Mouse (Mus musculus) hindbrain, embryonic 15.5 days (tissue): Measurements from ENCODE around the gene Olfr975. TPM values are rescaled to one million over a fixed set of nuclear protein-coding genes. Genes with fewer than 3 reads are reported as not detected.

Source experiments
- polyA plus RNA-seq: library from polyadenylated mRNA; unstranded; fragments of >200 nt; fragmentation: Nextera tagmentation; extraction: Ambion mirVana; gene quantifications from 2 replicates; pipeline ENCODE4 v1.2.1, GENCODE M21; 2015

Gene Olfr975
- polyA plus RNA-seq, 1 experiment from 2014 or later, result not detected

Other genes with a start within 250 kb of the Olfr975 start
- gene Olfr149, start 244.9 kb downstream of the Olfr975 start, polyA plus RNA-seq, result not detected in 2 replicates
- gene Olfr965, start 240.7 kb downstream of the Olfr975 start, polyA plus RNA-seq, result not detected in 2 replicates
- not detected in 2 replicates for gene Olfr150, start 221.1 kb downstream of the Olfr975 start, polyA plus RNA-seq
- not detected in 2 replicates for gene Olfr967, start 205.8 kb downstream of the Olfr975 start, polyA plus RNA-seq
- not detected in 2 replicates for gene Olfr968, start 168.8 kb downstream of the Olfr975 start, polyA plus RNA-seq
- gene Olfr969, start 161.1 kb downstream of the Olfr975 start, polyA plus RNA-seq, result not detected in 2 replicates
- gene Olfr970, start 143.2 kb downstream of the Olfr975 start, polyA plus RNA-seq, result not detected in 2 replicates
- gene Olfr971, start 115.2 kb downstream of the Olfr975 start, polyA plus RNA-seq, result not detected in 2 replicates
- gene Olfr972, start 85.6 kb downstream of the Olfr975 start, polyA plus RNA-seq, result not detected in 2 replicates
- not detected in 2 replicates for gene Olfr229, start 44.7 kb downstream of the Olfr975 start, polyA plus RNA-seq
- gene Olfr974, start 14.5 kb downstream of the Olfr975 start, polyA plus RNA-seq, result not detected in 2 replicates
- not detected in 2 replicates for gene Olfr976, start 9.1 kb upstream of the Olfr975 start, polyA plus RNA-seq
- gene Olfr978, start 40.1 kb upstream of the Olfr975 start, polyA plus RNA-seq, result not detected in 2 replicates
- gene Olfr979, start 51.4 kb upstream of the Olfr975 start, polyA plus RNA-seq, result not detected in 2 replicates
- gene Olfr980, start 57.5 kb upstream of the Olfr975 start, polyA plus RNA-seq, result not detected in 2 replicates
- gene Olfr981, start 69.4 kb upstream of the Olfr975 start, polyA plus RNA-seq, result not detected in 2 replicates
- gene Olfr982, start 121.8 kb upstream of the Olfr975 start, polyA plus RNA-seq, result not detected in 2 replicates
- gene Olfr983, start 141.5 kb upstream of the Olfr975 start, polyA plus RNA-seq, result not detected in 2 replicates
- gene Olfr984, start 162.2 kb upstream of the Olfr975 start, polyA plus RNA-seq, result not detected in 2 replicates
- not detected in 2 replicates for gene Olfr985, start 178.1 kb upstream of the Olfr975 start, polyA plus RNA-seq
- not detected in 2 replicates for gene Tmem225, start 196.1 kb upstream of the Olfr975 start, polyA plus RNA-seq
- not detected in 2 replicates for gene Olfr986, start 228.9 kb upstream of the Olfr975 start, polyA plus RNA-seq
- gene Zfp202, start 240.3 kb upstream of the Olfr975 start, polyA plus RNA-seq, result 10.3 and 10.9 TPM in 2 replicates